Mouse (Mus musculus): Measurements from ENCODE around the gene Rps17. TPM values are rescaled to one million over a fixed set of nuclear protein-coding genes. Genes with fewer than 3 reads are reported as not detected.

Gene Rps17
- polyA plus RNA-seq, 1 experiment from 2014 or later: 1,243 TPM

DNA sequence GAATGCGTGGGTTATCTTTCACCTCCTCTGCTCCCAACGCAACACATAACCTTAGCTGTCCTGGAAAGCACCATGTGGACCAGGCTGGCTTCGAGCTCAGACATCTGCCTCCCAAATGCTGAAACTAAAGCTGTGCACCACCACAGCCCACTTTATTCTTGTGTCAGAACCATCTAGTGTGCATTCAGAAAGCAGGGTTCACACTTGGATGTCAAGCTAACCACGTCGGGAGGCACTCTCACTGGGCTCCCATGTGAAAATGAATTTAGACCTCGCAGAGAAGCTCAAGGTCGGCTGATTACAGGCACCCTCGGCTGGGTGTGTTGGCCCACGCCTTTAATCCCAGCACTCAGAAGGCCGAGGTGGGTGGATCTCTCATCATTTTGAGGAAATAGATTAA lies 1.2 kb downstream of the Rps17 start:
- peak overlapping the region; percentile 96 for H3K9ac ChIP-seq
- no peaks in the 10 kb centered on the region for H3K27me3 ChIP-seq (replicated peaks)
- H3K4me1 ChIP-seq (replicated peaks): peaks cover 14% of the 10 kb centered on the region
- ATAC-seq: no peak
- H3K9me3 ChIP-seq: no peaks in the 10 kb centered on the region
- peaks cover 19% of the 10 kb centered on the region; the same call in 1 of the 2 replicates for H3K36me3 ChIP-seq
- no peak overlapping the region for H3K27ac ChIP-seq
- peak overlapping the region; percentile 83 for H3K4me3 ChIP-seq (replicated peaks)
- peak overlapping the region; percentile 84 for H3K4me2 ChIP-seq (replicated peaks)
- 8% methylated on average over 10 of the region's 10 CpGs for WGBS

DNA sequence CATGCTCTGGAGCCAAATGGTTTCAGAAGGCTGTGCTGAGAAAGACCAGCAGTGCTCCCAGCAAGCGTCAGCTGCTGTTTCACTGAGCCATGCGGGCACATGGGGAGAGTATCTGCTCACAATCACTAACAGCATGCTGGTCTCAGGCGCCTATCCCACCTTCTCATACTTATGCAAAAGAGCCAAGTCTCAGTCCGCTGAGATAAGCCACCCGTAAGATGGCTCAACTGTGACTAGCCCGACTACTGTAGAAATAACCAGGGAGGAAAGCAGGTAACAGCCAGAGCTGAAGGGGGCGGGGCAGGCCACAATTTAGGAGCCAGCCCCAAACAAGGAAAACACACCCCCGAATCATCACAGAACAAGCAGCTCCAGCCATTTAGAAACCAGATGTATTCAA lies 1.7 kb downstream of the Rps17 start:
- H3K9ac ChIP-seq: peak overlapping the region; percentile 96
- WGBS: 27% methylated on average over 8 of the region's 8 CpGs
- ATAC-seq: no peak
- H3K4me1 ChIP-seq (replicated peaks): peaks cover 14% of the 10 kb centered on the region
- peaks cover 22% of the 10 kb centered on the region; the same call in 1 of the 2 replicates for H3K36me3 ChIP-seq
- H3K27ac ChIP-seq: no peak overlapping the region
- no peaks in the 10 kb centered on the region for H3K27me3 ChIP-seq (replicated peaks)
- peak overlapping the region; percentile 84 for H3K4me2 ChIP-seq (replicated peaks)
- H3K4me3 ChIP-seq (replicated peaks): peak overlapping the region; percentile 83
- H3K9me3 ChIP-seq: no peaks in the 10 kb centered on the region

DNA sequence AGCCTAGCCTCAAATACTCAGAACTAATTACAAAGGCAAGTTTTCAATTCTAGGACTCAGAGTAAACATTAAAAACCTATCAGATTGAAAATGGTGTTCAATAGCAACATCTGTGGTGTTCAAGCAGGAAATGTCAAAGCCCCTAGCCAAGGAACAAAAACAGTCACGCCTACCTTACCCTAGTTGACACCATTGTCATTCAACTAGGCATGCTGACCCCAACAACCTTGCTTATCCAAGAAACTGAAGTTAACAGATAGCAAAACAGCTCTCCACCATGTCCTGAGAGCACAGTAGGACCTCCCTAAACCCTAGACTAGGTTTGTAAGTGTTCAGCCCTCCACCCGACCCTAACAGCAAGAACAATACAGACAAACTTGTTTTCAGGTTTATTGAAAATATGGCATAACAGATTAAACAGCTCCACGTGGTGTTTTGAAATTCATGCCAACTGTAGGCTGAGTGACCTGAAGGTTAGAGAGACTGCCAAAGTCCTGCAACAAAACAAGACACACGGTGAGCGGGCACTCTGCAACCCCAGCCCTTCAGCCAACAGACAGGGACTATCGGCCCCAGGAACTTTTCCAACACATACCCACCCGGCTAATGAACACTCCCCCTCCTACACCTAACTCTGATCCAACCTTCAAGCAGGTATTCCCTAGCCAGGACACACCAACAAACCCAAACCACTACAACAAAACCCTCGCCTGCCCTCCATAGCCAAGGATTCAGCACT lies 2.5 kb downstream of the Rps17 start:
- Histone ChIP-seq H3K9me3 (no peaks in the 10 kb centered on the region), H3K4me2 (replicated peaks) (peak overlapping the region; percentile 84), H3K4me1 (replicated peaks) (peaks cover 14% of the 10 kb centered on the region), H3K27ac (no peak overlapping the region), H3K27me3 (replicated peaks) (no peaks in the 10 kb centered on the region), H3K4me3 (replicated peaks) (peak overlapping the region; percentile 83), H3K36me3 (peaks cover 22% of the 10 kb centered on the region; the same call in 1 of the 2 replicates), H3K9ac (peak overlapping the region; percentile 96; the same call in 1 of the 2 replicates)
- WGBS: 64% methylated on average over 8 of the region's 8 CpGs
- ATAC-seq: no peak

DNA sequence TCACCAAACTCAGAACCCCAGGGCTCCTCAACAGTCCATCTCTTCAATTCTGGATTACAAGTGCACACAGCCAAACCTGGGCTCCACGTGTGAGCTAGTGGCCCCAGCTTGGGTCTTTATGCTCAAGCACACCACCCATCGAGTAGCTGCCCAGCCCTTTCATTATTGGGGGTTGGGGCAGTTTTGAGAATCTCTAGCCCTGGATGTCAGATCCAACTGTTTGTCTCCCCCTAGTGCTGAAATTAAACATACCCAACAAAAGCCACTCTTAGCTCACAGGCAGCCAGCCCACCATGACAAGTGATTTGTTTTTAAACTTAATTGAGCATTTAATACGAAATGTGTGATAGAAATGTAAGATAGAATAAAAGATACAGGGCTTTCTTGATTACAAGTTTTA lies 3.5 kb downstream of the Rps17 start:
- ATAC-seq: no peak
- Histone ChIP-seq H3K9ac (no peak overlapping the region), H3K4me3 (replicated peaks) (no peak overlapping the region), H3K4me2 (replicated peaks) (no peak overlapping the region), H3K36me3 (peaks cover 22% of the 10 kb centered on the region; the same call in 1 of the 2 replicates), H3K27me3 (replicated peaks) (no peaks in the 10 kb centered on the region), H3K9me3 (no peaks in the 10 kb centered on the region), H3K4me1 (replicated peaks) (peaks cover 14% of the 10 kb centered on the region), H3K27ac (no peak overlapping the region)
- 57% methylated on average over 3 of the region's 3 CpGs for WGBS

DNA sequence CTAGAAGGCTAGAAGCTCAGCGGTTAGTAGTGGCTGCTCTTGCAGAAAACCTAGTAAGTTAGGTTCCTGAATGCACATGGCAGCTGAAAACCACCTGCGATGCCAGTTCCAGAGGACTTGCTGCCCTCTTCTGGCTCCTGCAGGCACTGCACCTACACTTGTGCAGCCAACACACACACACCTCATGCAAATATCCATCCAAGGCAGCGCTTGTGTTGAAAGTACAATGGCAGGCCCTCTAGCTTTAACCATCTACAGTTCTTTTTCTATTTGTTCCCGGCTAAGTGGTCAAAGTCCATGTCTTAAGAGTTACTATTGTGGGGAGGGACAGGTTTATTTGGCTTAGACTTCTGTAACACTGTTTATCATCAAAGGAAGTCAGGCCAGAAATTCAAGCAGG lies 5.3 kb downstream of the Rps17 start:
- peak; percentile 46 for ATAC-seq
- no peak overlapping the region for H3K27ac ChIP-seq
- H3K36me3 ChIP-seq: peaks cover 22% of the 10 kb centered on the region; the same call in 1 of the 2 replicates
- no peak overlapping the region for H3K4me3 ChIP-seq (replicated peaks)
- no peak overlapping the region for H3K4me2 ChIP-seq (replicated peaks)
- H3K9me3 ChIP-seq: no peaks in the 10 kb centered on the region
- no peak overlapping the region for H3K9ac ChIP-seq
- H3K27me3 ChIP-seq (replicated peaks): no peaks in the 10 kb centered on the region
- WGBS: 70% methylated on average over 4 of the region's 4 CpGs
- peaks cover 14% of the 10 kb centered on the region for H3K4me1 ChIP-seq (replicated peaks)

DNA sequence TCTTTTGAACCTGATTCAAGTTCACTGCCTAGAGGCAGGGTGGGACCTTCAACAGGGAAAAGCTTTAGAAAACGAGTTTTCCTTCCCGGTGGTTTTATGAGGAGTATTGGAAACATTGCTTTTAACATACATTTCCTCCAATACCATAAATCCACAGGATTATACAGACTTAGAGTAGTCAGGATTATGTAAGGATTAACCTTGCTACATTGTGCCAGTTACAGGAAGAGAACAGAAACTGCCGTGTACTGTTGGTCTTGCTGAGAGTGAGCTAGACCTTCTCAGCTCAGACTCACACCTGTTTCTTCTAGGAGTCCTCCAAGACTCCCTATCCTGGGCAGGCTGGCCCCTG lies 6.6 kb downstream of the Rps17 start:
- H3K36me3 ChIP-seq: peaks cover 18% of the 10 kb centered on the region; the same call in 1 of the 2 replicates
- H3K9ac ChIP-seq: no peak overlapping the region
- no peaks in the 10 kb centered on the region for H3K27me3 ChIP-seq (replicated peaks)
- ATAC-seq: no peak
- no peak overlapping the region for H3K4me2 ChIP-seq (replicated peaks)
- 79% methylated on average over 3 of the region's 3 CpGs for WGBS
- no peak overlapping the region for H3K27ac ChIP-seq
- H3K9me3 ChIP-seq: no peaks in the 10 kb centered on the region
- no peak overlapping the region for H3K4me3 ChIP-seq (replicated peaks)
- H3K4me1 ChIP-seq (replicated peaks): peaks cover 8% of the 10 kb centered on the region

DNA sequence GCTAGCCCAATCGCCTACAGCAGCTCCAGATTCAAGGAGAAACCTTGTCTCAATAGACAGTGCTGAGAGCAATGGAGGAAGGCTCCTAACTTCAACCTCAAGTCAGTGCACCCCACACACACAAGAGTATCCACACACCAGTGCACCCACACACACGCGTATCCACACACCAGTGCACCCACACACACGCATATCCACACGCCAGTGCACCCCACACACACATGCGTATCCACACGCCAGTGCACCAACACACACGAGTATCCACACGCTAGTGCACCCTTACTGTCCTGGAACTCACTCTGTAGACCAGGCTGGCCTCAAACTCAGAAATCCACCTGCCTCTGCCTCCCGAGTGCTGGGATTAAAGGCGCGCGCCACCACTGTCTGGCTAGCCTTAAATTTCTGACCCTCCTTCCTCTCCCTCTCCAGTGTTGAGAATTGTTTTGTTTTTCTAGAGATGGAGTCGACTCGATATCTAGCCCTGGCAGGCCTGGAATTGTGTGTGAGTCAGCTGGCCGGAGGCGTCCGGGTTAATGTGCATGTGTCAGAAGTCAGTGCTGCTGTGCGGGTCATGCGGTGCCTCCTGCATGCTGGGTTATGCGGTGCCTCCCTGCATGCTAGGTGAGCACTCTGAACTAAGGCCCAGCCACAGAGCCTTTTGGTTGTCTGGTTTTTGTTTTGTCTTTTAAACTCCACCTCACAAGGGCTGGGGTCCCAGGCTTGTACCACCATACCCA lies 7.1 kb downstream of the Rps17 start:
- H3K4me1 ChIP-seq (replicated peaks): peaks cover 3% of the 10 kb centered on the region
- 94% methylated on average over 21 of the region's 21 CpGs for WGBS
- no peak overlapping the region for H3K4me3 ChIP-seq (replicated peaks)
- no peak overlapping the region for H3K27ac ChIP-seq
- no peak overlapping the region for H3K9ac ChIP-seq
- no peaks in the 10 kb centered on the region for H3K27me3 ChIP-seq (replicated peaks)
- H3K36me3 ChIP-seq: peaks cover 13% of the 10 kb centered on the region; the same call in 1 of the 2 replicates
- H3K4me2 ChIP-seq (replicated peaks): no peak overlapping the region
- no peak for ATAC-seq
- H3K9me3 ChIP-seq: no peaks in the 10 kb centered on the region

DNA sequence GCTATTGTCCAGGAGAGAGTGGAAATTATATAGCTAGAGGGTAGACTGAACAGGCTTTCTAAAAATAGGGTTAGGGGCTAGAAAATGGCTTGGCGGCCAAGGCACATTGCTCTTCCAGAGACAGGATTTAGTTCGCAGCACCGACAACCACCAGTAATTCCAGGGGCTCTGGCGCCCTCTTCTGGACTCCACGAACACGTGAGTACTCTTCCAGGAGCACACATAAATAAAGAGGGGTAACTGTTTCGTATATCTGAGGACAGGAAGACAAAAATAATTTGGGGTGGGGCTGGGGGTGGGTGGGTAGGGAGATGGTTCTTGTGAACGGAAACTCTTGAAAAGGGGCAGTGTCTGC lies 8.6 kb downstream of the Rps17 start:
- WGBS: 51% methylated on average over 8 of the region's 8 CpGs

DNA sequence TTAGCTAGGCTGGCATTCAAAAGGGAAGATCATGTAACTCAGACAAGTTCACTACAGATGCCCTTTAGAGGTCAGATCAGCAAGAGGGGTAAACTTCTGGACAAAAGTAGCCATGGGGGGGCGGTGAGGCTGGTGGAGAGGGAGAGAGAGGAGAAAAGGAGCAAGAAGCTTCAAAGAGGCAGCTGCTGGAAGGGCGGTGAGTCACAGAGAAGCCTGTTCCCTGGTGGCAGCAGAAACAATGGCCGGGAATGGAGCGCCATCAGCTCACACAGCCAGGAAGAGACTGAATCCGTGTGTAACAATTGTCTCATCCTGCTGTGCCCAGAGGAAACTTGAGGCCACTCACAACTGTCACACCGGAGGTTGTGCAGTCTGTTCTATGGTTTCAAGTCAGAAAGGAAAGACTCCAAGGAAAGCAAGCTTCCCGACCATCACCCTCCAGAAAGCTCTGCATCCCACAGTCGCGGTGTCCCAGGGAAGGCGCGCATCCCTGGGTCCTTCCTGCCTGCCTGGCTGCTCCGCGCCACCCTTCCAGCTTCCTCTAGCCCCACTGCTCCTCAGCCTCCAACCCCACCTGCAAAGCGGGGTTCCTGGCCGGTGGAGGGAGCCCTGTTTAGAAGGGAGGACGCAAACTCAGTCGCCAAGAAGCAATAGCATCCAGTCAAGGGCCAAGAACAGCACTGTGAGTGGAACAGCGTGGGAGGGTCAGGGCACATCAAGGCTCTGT lies 9.2 kb downstream of the Rps17 start:
- H3K36me3 ChIP-seq: peaks cover 3% of the 10 kb centered on the region; the same call in 1 of the 2 replicates
- no peak for ATAC-seq
- no peak overlapping the region for H3K4me2 ChIP-seq (replicated peaks)
- no peak overlapping the region for H3K4me3 ChIP-seq (replicated peaks)
- H3K9me3 ChIP-seq: no peaks in the 10 kb centered on the region
- H3K27ac ChIP-seq: peak overlapping the region; percentile 54
- no peaks in the 10 kb centered on the region for H3K4me1 ChIP-seq (replicated peaks)
- H3K27me3 ChIP-seq (replicated peaks): no peaks in the 10 kb centered on the region
- H3K9ac ChIP-seq: no peak overlapping the region
- 84% methylated on average over 18 of the region's 18 CpGs for WGBS

More for the DNA sequence above, 8.6 kb downstream of the Rps17 start:
- Histone ChIP-seq H3K27ac (peak overlapping the region; percentile 54; the same call in 1 of the 2 replicates), H3K27me3 (replicated peaks) (no peaks in the 10 kb centered on the region), H3K36me3 (peaks cover 6% of the 10 kb centered on the region; the same call in 1 of the 2 replicates), H3K4me3 (replicated peaks) (no peak overlapping the region), H3K9me3 (no peaks in the 10 kb centered on the region), H3K4me2 (replicated peaks) (no peak overlapping the region), H3K9ac (no peak overlapping the region), H3K4me1 (replicated peaks) (no peaks in the 10 kb centered on the region)
- ATAC-seq: no peak

DNA sequence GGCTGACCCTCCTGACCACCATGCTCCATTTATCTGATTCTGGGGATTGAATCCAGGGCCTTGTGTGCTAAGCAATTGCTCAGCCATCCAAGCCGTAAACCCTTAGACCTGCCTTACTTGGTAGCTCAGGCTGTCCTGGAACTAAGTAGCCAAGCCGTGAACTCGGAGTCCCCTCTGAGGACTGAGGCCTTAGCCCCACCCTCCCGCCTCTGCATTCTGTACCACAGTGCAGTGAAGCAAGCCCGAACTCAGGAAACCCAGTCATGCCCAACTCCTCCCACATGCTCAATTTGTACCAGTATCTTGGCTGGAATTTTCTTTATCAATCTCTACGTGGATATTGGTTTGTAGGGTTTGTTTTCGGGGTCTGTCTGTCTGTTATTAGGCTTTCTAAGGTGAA lies 13.2 kb downstream of the Rps17 start:
- peaks cover 4% of the 10 kb centered on the region; the same call in 1 of the 2 replicates for H3K36me3 ChIP-seq
- WGBS: 87% methylated on average over 7 of the region's 7 CpGs
- no peak overlapping the region for H3K4me2 ChIP-seq (replicated peaks)
- no peaks in the 10 kb centered on the region for H3K9me3 ChIP-seq
- H3K4me1 ChIP-seq (replicated peaks): no peaks in the 10 kb centered on the region
- H3K4me3 ChIP-seq (replicated peaks): no peak overlapping the region
- no peaks in the 10 kb centered on the region for H3K27me3 ChIP-seq (replicated peaks)
- no peak for ATAC-seq
- H3K27ac ChIP-seq: no peak overlapping the region
- H3K9ac ChIP-seq: no peak overlapping the region

DNA sequence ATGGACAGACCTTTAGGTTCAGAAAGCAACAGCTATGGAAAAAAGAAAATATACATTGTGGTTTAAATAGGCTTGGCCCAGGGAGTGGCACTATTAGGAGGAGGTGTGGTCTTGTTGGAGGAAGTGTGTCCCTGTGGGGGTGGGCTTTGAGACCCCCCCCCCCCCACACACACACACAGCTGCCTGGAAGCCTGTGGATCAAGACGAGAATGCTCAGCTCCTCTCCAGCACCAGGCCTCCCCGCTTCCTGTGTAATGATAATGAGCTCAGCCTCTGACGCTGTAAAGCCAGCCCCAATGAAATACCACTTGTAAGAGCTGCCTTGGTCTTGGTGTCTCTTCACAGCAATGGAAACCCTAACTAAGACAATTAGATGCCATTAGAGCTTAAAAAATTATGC lies 14.3 kb downstream of the Rps17 start:
- no peak for ATAC-seq
- no peak overlapping the region for H3K4me2 ChIP-seq (replicated peaks)
- H3K9me3 ChIP-seq: no peaks in the 10 kb centered on the region
- H3K27ac ChIP-seq: no peak overlapping the region
- 0 out of 2 replicates have a peak, but pooled peaks cover 4% of the 10 kb centered on the region for H3K36me3 ChIP-seq
- no peaks in the 10 kb centered on the region for H3K4me1 ChIP-seq (replicated peaks)
- no peak overlapping the region for H3K9ac ChIP-seq
- no peaks in the 10 kb centered on the region for H3K27me3 ChIP-seq (replicated peaks)
- H3K4me3 ChIP-seq (replicated peaks): no peak overlapping the region
- WGBS: 32% methylated on average over 3 of the region's 3 CpGs

DNA sequence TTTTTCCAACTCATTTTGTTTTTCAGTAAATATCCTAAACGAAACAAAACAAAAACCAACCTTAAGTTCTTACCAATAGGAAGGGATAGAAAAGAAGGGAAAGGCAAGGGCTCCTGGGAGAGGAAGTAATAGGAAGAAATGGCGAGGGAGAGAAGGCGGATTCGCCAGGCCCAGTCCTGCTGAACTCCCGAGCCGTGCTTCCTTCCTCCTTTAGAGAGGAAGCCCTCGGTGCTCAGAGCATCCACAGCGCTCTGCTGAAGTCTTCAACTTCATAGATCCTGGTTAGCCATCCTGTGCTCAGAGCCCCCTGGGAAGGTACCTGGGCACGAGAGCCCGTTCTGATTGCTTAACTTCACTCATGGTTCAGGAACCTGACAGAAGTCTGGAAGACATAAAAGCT lies 17.4 kb downstream of the Rps17 start:
- H3K27ac ChIP-seq: no peak overlapping the region
- 77% methylated on average over 10 of the region's 10 CpGs for WGBS
- H3K27me3 ChIP-seq (replicated peaks): no peaks in the 10 kb centered on the region
- H3K4me1 ChIP-seq (replicated peaks): no peaks in the 10 kb centered on the region
- no peaks in the 10 kb centered on the region for H3K9me3 ChIP-seq
- H3K4me2 ChIP-seq (replicated peaks): no peak overlapping the region
- H3K36me3 ChIP-seq: 0 out of 2 replicates have a peak, but pooled peaks cover 4% of the 10 kb centered on the region
- no peak for ATAC-seq
- no peak overlapping the region for H3K9ac ChIP-seq
- no peak overlapping the region for H3K4me3 ChIP-seq (replicated peaks)

All from intestine, embryonic 15.5 days (tissue).